Mouse (Mus musculus): ENCODE measurements around the gene Cct5. TPM values are rescaled to one million over a fixed set of nuclear protein-coding genes. Genes with fewer than 3 reads are reported as not detected.

The Cct5 gene
- polyA plus RNA-seq, 1 experiment, result 293 TPM

- 76% methylated on average over 19 of the region's 19 CpGs for WGBS
- peaks cover 9% of the 10 kb centered on the region for H3K4me1 ChIP-seq (ENCODE audit: control insufficient read depth, insufficient read depth, low read length)
- TF ChIP-seq POLR2A (IDR thresholded peaks at IDR 0.05; ENCODE audit: insufficient read depth, low read depth, low read length) (no peak), CTCF (IDR thresholded peaks at IDR 0.05; ENCODE audit: insufficient read depth, low read depth, low read length) (no peak)
- no peak overlapping the region for H3K27ac ChIP-seq (ENCODE audit: insufficient read depth, low read depth, low read length)
- no peak overlapping the region for H3K4me3 ChIP-seq (ENCODE audit: insufficient read depth, low read depth, low read length)
These were observed 37.7 kb downstream of the Cct5 start for GRCm38 (mm10) chr15:31563577-31564546.

- Histone ChIP-seq H3K4me3 (ENCODE audit: insufficient read depth, low read depth, low read length) (no peak overlapping the region), H3K4me1 (ENCODE audit: control insufficient read depth, insufficient read depth, low read length) (peaks cover 6% of the 10 kb centered on the region), H3K27ac (ENCODE audit: insufficient read depth, low read depth, low read length) (no peak overlapping the region)
- WGBS, result 88% methylated on average over 8 of the region's 8 CpGs
- TF ChIP-seq CTCF (IDR thresholded peaks at IDR 0.05; ENCODE audit: insufficient read depth, low read depth, low read length) (no peak), POLR2A (IDR thresholded peaks at IDR 0.05; ENCODE audit: insufficient read depth, low read depth, low read length) (no peak)
These were observed 38.8 kb downstream of the Cct5 start for GRCm38 (mm10) chr15:31562847-31563246.

GRCm38 (mm10) chr15:31561976-31562375, 39.6 kb downstream of the Cct5 start:
- peaks cover 6% of the 10 kb centered on the region for H3K4me1 ChIP-seq (ENCODE audit: control insufficient read depth, insufficient read depth, low read length)
- H3K27ac ChIP-seq (ENCODE audit: insufficient read depth, low read depth, low read length), result no peak overlapping the region
- H3K4me3 ChIP-seq (ENCODE audit: insufficient read depth, low read depth, low read length), result no peak overlapping the region
- WGBS, result 92% methylated on average over 4 of the region's 4 CpGs
- TF ChIP-seq CTCF (IDR thresholded peaks at IDR 0.05; ENCODE audit: insufficient read depth, low read depth, low read length), result no peak
- no peak for TF ChIP-seq POLR2A (IDR thresholded peaks at IDR 0.05; ENCODE audit: insufficient read depth, low read depth, low read length)

- TF ChIP-seq CTCF (IDR thresholded peaks at IDR 0.05; ENCODE audit: insufficient read depth, low read depth, low read length), result no peak
- TF ChIP-seq POLR2A (IDR thresholded peaks at IDR 0.05; ENCODE audit: insufficient read depth, low read depth, low read length), result no peak
- no peak overlapping the region for H3K27ac ChIP-seq (ENCODE audit: insufficient read depth, low read depth, low read length)
- WGBS, result 79% methylated on average over 6 of the region's 6 CpGs
- H3K4me3 ChIP-seq (ENCODE audit: insufficient read depth, low read depth, low read length), result no peak overlapping the region
- H3K4me1 ChIP-seq (ENCODE audit: control insufficient read depth, insufficient read depth, low read length), result peaks cover 4% of the 10 kb centered on the region
These were observed 40.2 kb downstream of the Cct5 start for GRCm38 (mm10) chr15:31561390-31561789.

- H3K4me3 ChIP-seq (ENCODE audit: insufficient read depth, low read depth, low read length), result no peak overlapping the region
- no peak overlapping the region for H3K27ac ChIP-seq (ENCODE audit: insufficient read depth, low read depth, low read length)
- H3K4me1 ChIP-seq (ENCODE audit: control insufficient read depth, insufficient read depth, low read length), result no peaks in the 10 kb centered on the region
- 97% methylated on average over 2 of the region's 2 CpGs for WGBS
- TF ChIP-seq CTCF (IDR thresholded peaks at IDR 0.05; ENCODE audit: insufficient read depth, low read depth, low read length) (no peak), POLR2A (IDR thresholded peaks at IDR 0.05; ENCODE audit: insufficient read depth, low read depth, low read length) (no peak)
These were observed 46.7 kb downstream of the Cct5 start for GRCm38 (mm10) chr15:31554855-31555254.

GRCm38 (mm10) chr15:31550381-31550780, 51.2 kb downstream of the Cct5 start:
- TF ChIP-seq CTCF (IDR thresholded peaks at IDR 0.05; ENCODE audit: insufficient read depth, low read depth, low read length) (no peak), POLR2A (IDR thresholded peaks at IDR 0.05; ENCODE audit: insufficient read depth, low read depth, low read length) (no peak)
- Histone ChIP-seq H3K4me1 (ENCODE audit: control insufficient read depth, insufficient read depth, low read length) (no peaks in the 10 kb centered on the region), H3K4me3 (ENCODE audit: insufficient read depth, low read depth, low read length) (no peak overlapping the region), H3K27ac (ENCODE audit: insufficient read depth, low read depth, low read length) (no peak overlapping the region)
- WGBS, result 71% methylated on average over 4 of the region's 4 CpGs

GRCm38 (mm10) chr15:31547421-31547820, 54.2 kb downstream of the Cct5 start:
- TF ChIP-seq CTCF (IDR thresholded peaks at IDR 0.05; ENCODE audit: insufficient read depth, low read depth, low read length) (no peak), POLR2A (IDR thresholded peaks at IDR 0.05; ENCODE audit: insufficient read depth, low read depth, low read length) (no peak)
- peaks cover 3% of the 10 kb centered on the region; the same call in 1 of the 2 replicates for H3K4me1 ChIP-seq (ENCODE audit: control insufficient read depth, insufficient read depth, low read length)
- no peak overlapping the region for H3K27ac ChIP-seq (ENCODE audit: insufficient read depth, low read depth, low read length)
- 79% methylated on average over 5 of the region's 5 CpGs for WGBS
- no peak overlapping the region for H3K4me3 ChIP-seq (ENCODE audit: insufficient read depth, low read depth, low read length)

GRCm38 (mm10) chr15:31546291-31546690, 55.3 kb downstream of the Cct5 start:
- H3K27ac ChIP-seq (ENCODE audit: insufficient read depth, low read depth, low read length), result no peak overlapping the region
- no peak for TF ChIP-seq POLR2A (IDR thresholded peaks at IDR 0.05; ENCODE audit: insufficient read depth, low read depth, low read length)
- no peak for TF ChIP-seq CTCF (IDR thresholded peaks at IDR 0.05; ENCODE audit: insufficient read depth, low read depth, low read length)
- H3K4me3 ChIP-seq (ENCODE audit: insufficient read depth, low read depth, low read length), result no peak overlapping the region
- WGBS, result 56% methylated on average over 6 of the region's 6 CpGs
- peaks cover 8% of the 10 kb centered on the region for H3K4me1 ChIP-seq (ENCODE audit: control insufficient read depth, insufficient read depth, low read length)

GRCm38 (mm10) chr15:31545058-31545457, 56.5 kb downstream of the Cct5 start:
- no peak overlapping the region for H3K4me3 ChIP-seq (ENCODE audit: insufficient read depth, low read depth, low read length)
- WGBS, result 76% methylated on average over 1 of the region's 1 CpGs
- no peak for TF ChIP-seq POLR2A (IDR thresholded peaks at IDR 0.05; ENCODE audit: insufficient read depth, low read depth, low read length)
- no peak for TF ChIP-seq CTCF (IDR thresholded peaks at IDR 0.05; ENCODE audit: insufficient read depth, low read depth, low read length)
- H3K27ac ChIP-seq (ENCODE audit: insufficient read depth, low read depth, low read length), result no peak overlapping the region
- peaks cover 11% of the 10 kb centered on the region for H3K4me1 ChIP-seq (ENCODE audit: control insufficient read depth, insufficient read depth, low read length)

All from olfactory bulb, adult 2 months (tissue).